Mouse (Mus musculus) urinary bladder, postnatal 4 days (tissue): ENCODE data around the gene Utrn.

Experiments
- DNase-seq, 2 experiments: peaks; one replicate each; pipeline ENCODE4 v3.0.0; 2021 to 2022; ENCODE audit warnings: low spot score in 2 of 2

Utrn gene

GRCm38 (mm10) chr10:12541757-12542156 lies 327.4 kb downstream of the Utrn start:
- no peak for DNase-seq

DNA sequence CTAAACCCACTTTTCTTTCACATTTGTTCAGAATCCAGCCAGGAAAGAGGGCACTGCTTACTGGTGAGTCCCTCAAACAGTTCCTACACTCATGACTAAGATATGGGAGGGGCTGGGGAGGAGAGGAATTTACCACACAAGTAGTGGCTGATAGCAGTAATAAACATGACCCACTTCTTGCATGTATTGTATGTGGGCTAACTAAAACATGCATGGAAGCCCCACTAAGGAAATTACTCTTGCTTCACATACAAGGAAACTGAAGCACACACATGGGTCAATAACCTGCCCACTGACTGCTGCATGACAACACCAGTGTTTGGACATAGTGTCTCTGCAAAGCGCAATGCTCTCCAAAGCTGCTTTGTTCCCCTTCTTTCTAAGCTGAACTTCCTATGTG lies 333.9 kb downstream of the Utrn start:
- no peak for DNase-seq

DNA sequence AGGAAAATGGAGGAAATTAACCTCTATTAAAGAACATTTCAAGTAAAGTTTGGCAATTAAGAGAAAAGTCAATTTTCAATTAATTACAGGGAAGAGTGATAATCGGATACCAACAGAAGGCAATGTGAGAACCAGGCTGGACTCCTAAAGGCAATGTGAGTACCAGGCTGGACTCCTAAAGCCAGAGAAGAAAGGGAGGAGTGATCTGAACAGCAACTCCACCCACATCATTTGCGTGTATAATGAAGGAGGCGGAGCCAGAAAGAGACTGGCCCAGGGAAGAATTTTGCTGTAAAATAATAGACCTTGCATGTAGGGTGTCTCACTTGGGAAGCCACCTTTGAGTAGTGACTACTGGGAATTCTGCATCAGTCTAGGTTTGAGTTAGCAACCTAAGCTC lies 334.4 kb downstream of the Utrn start:
- DNase-seq, result no peak

- no peak for DNase-seq
Observed at GRCm38 (mm10) chr10:12534301-12534700, 334.9 kb downstream of the Utrn start.

- no peak for DNase-seq
Observed at GRCm38 (mm10) chr10:12522078-12522477, 347.1 kb downstream of the Utrn start.

GRCm38 (mm10) chr10:12518162-12518561 lies 351.0 kb downstream of the Utrn start:
- DNase-seq, result no peak

DNA sequence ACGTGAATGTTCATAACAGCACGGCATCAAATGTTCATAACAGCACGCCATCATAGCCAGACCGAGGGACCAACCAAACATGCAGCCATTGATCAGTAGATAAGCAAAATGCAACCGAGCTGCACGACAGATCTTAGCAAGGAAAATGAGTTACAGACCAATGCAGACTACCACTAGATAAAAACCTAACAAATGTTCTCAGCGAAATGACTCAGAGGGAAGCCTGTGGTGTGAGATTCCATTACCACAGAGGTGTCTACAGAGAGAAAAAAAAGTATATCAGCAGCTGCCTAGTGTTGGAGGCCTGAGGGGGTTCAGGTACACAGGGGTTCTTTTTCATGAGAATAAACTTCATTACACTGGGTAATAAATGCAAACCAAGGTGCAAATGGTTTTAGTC lies 363.6 kb downstream of the Utrn start:
- DNase-seq, result no peak

- DNase-seq, result no peak
Observed at GRCm38 (mm10) chr10:12500489-12500888, 368.7 kb downstream of the Utrn start.

DNA sequence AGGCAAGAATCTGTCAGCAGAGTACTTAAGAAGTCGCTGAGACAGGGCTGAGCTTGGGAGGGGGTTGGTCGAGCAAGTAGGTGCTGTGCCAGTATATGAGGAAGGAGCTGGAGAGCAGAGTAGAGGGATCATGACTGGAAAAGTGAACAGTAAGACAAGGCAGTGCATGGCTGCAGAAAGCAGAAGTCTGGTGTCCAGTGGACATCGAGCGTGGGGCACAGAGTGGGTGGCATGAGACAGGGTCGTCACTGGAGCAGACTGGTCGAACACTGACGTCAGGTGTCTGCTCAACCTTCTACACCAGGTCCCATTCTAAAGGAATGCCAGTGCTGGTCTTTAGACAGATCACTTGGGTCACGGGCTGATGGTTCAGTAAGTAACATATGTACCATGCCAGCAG lies 371.6 kb downstream of the Utrn start:
- no peak for DNase-seq

DNA sequence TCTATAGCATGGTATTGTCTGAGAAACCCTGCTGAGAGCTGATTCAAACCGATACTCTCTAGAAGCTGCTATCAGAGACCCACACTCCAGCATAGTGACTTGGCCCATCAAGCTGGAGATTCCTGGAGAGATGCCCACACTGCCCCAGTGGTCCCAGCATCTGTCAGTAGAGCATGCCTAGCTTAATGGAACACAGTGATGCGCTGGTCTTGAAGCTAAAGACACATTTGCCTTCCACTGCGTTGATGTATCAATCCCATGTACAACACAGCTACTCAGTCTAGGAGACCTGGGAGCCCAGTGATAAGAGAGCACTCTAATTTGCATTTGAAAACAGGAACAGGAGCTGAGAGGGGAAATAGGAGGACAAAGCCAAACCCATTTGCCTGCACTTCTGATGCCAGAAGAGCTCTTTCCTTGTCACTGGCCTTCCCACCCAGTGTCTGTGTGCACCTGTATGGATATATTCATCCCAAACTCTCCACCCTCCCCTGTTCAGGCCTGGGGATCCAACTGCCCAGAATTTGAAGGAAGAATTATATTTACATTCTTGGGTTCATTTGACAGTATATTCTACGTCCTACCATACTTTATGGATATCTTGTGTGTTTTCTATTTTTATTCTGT lies 379.5 kb downstream of the Utrn start:
- DNase-seq, result no peak

DNA sequence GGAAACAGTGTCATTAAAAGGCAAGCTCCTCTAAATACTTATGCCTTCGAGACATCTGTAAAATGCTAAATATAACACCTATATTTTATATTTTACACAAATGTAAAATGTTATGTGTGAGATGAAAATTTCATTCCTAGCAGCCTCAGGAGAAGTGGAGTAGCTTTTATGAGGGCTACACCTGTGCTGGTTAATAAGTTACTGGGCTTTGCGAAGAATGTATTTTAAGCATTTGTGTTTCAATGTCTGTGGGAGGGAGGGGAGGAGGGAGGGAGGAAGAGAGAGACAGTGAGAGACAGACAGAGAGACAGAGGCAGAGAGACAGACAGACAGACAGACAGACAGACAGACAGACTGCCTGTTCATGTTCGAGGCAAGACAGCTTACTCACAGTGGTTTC lies 380.6 kb downstream of the Utrn start:
- DNase-seq, result no peak

DNA sequence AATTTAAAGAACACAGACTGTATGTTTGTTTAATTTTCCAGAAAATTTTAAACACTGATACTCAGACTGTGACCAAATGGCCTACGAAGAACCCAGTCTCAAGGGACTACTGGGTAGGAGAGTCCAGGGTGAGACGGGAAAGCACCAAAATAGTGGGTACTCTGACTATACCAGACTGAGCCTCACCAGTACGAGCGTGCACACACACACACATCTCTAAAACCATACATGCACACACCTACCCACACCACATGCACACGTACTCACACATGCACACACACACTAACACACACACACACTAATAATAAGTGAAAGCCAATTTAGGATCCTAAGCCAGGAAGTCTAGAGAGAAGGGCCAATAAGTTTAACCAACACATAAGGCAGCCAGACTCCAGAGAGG lies 381.0 kb downstream of the Utrn start:
- no peak for DNase-seq

DNA sequence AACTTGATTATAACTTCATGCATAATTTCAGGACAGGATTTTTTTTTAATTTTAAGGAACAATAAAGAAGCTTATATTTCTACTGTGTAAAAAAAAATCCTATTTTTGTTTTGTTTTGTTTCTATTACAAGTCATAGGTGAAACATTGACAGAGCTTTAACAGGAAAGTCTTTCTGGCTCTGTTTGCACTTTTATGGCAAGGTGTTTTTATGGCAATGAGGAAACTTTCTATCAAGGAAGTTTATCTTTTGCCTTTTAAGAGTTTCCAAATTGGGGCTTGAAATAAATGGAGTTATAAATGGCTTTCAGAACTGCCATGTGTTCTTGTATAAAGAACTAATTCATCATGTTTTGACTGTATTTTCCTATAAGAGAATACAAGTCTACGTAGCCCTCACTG lies 385.7 kb downstream of the Utrn start:
- DNase-seq, result no peak

GRCm38 (mm10) chr10:12482975-12483374 lies 386.2 kb downstream of the Utrn start:
- no peak for DNase-seq

- no peak for DNase-seq
Observed at GRCm38 (mm10) chr10:12474850-12475621, 394.1 kb downstream of the Utrn start.

GRCm38 (mm10) chr10:12469391-12470057 lies 399.6 kb downstream of the Utrn start:
- no peak for DNase-seq

DNA sequence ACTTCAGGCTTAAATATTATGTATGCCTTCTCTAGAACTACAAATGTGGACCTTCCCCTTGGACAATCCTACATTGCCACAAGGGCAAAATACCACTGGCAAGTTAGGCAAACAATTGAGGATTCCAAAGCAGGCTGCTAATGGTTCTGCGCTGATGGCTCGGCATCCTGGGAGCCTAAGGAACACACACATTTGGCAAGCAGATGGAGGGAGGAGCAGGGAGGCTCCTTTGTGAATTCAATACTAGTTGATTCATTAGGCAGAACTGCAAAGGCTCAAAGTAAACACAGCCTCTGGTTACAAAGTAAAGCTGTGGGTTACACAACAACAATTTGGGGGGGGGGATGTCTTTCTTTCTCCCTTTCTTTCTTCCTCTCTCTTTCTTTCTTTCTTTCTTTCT lies 401.6 kb downstream of the Utrn start:
- DNase-seq, result no peak

GRCm38 (mm10) chr10:12460945-12461344 lies 408.2 kb downstream of the Utrn start:
- DNase-seq, result no peak

DNA sequence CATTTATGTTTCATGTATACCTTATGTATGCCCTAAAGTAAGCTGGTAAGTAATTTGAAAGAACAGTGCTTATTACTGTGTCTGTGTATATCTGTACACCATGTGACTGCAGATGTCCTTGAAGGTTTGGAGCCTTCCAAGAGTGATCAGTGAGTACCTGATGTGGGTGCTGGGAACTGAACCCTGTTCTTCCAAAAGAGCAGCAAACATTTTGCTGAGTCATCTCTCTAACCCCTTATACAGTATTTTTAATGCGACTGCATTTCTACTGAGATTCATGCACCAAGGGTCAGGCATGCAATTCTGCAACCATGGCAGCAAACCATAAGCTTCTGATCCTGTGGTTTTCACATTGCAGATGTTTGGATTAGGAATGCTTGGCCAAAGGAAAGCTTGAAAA lies 412.3 kb downstream of the Utrn start:
- DNase-seq, result no peak

DNA sequence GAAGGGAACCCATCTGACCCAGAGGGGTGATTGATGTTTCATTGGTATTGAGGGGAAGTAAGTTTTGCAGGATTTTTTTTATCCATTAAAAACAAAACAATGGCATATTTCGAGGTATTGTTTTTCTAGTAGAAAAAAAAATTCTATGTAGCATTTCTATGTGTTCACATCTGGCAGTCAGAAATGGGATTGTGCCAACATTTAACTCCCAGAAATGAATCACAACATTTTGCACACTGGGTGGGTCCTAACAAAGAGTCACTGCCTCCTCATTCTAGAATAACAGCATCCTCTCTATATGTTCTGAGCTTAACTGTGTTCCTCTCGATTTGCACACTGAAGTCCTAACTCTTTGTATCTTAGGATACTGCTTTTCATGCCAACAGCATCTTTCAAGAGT lies 416.5 kb downstream of the Utrn start:
- DNase-seq, result no peak

DNA sequence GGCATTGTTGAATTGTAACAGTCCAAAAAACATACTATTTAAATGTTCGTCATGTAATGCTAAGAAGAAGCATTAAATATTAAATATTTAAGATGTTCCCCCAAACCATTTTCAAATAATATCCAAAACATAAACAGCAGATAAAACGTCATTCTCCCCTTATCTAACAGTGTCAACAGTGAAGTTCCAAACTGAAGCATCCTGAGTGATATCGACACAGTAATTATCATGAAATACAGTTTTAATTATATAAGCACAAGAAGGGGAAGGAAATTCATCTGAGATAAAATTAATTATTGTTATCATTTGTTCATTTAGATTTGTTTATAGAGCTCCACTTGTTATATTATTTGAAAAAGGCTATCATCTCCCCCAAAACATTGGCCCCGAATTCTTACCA lies 425.0 kb downstream of the Utrn start:
- no peak for DNase-seq

DNA sequence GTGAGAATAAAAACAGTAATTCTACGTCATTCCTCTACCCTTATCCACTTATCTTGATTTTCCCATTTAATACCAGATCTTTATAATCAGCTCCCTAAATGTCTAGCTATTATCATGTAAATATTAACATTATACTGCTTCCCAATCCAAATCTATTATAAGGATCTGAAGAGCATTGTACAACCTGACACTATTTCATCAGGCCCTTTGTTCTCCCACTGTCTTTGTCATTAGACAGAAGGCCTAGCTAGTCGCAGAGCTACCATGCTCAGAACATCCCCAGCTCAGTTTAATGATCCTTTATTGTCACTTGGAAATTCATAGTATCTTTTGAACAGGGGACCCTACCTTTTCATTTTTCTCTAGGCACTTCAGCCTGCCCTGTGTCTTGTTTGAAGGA lies 436.0 kb downstream of the Utrn start:
- DNase-seq, result no peak

- DNase-seq, result no peak
Observed at GRCm38 (mm10) chr10:12430399-12430798, 438.8 kb downstream of the Utrn start.
